Mouse (Mus musculus): ENCODE measurements around the gene Chid1. TPM values are rescaled to one million over a fixed set of nuclear protein-coding genes. Genes with fewer than 3 reads are reported as not detected.

The Chid1 gene
- 15.6 and 20.2 TPM in 2 replicates for polyA plus RNA-seq (2015; fragmentation: Nextera tagmentation; extraction: Ambion mirVana)

DNA sequence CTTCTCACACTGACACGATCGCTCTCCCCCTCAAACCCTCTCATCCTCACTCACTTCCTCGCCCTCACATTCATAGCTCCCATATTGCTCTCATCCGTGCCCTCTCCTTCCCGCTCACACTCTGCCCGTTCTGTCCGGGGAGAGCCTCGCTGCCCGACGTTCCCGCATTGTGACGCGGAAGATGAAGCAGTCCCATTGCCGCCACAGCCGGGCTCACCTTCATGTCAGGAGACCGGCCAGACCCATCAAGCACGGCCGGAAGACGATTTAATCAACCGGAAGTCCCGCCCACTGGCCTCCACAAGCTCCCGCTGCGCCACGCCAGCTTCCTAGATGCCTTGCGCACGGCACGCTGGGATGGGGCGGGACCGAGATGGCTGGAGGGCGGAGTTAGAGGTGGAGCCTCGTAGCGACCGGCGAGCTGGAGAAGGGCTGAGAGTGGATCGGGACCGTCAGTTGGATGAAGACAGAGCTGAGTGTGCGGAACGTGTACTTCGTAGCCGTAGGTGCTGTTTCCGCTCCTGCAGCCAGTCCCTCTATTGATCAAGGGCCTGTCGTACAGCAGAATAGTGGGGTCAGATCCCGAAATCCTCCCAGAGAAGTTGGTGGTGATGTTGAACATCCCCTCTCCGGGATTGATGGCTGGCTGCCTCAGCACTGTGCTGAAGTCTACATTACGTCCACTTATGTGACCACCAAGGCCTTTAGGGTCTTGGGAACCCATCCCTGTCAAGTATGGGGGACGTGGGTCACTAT, at the start of gene Chid1:
TSS of gene Chid1 (minus strand) at position 302 of the 756 bp plus-strand sequence.
- H3K9ac ChIP-seq (replicated peaks; ENCODE audit: low read depth): peak within 1 kb of the TSS; percentile 48
- peak within 1 kb of the TSS; percentile 83 for H3K4me2 ChIP-seq (replicated peaks; ENCODE audit: low read depth, low read length)
- H3K27me3 ChIP-seq (replicated peaks; ENCODE audit: insufficient read depth, low read length): no peaks in the 10 kb centered on the region
- under 1% methylated on average over 45 of the region's 46 CpGs for WGBS
- DNase-seq (ENCODE audit: low spot score): peak; percentile 99
- no peaks in the 10 kb centered on the region for H3K9me3 ChIP-seq (ENCODE audit: low read length)
- peak within 1 kb of the TSS; percentile 76 for H3K4me3 ChIP-seq (ENCODE audit: low read depth, low read length)
- peak; percentile 98 for ATAC-seq
- H3K4me1 ChIP-seq (ENCODE audit: insufficient read depth, low read depth, low read length): peaks cover 13% of the 10 kb centered on the region; the same call in 1 of the 2 replicates
- no peaks in the 10 kb centered on the region for H3K36me3 ChIP-seq (ENCODE audit: insufficient read depth, low read length)
- TF ChIP-seq CTCF (IDR thresholded peaks at IDR 0.05) (no peak), EP300 (IDR thresholded peaks at IDR 0.05) (no peak)
- peak within 1 kb of the TSS; percentile 83 for H3K27ac ChIP-seq (ENCODE audit: low read length)

- 67% methylated on average over 6 of the region's 6 CpGs for WGBS
- no peaks in the 10 kb centered on the region for H3K9me3 ChIP-seq (ENCODE audit: low read length)
- H3K9ac ChIP-seq (replicated peaks; ENCODE audit: low read depth): no peak overlapping the region
- H3K4me3 ChIP-seq (ENCODE audit: low read depth, low read length): no peak overlapping the region
- ATAC-seq: no peak
- H3K27me3 ChIP-seq (replicated peaks; ENCODE audit: insufficient read depth, low read length): no peaks in the 10 kb centered on the region
- no peak overlapping the region for H3K4me2 ChIP-seq (replicated peaks; ENCODE audit: low read depth, low read length)
- H3K4me1 ChIP-seq (ENCODE audit: insufficient read depth, low read depth, low read length): no peaks in the 10 kb centered on the region
- no peak for TF ChIP-seq EP300 (IDR thresholded peaks at IDR 0.05)
- no peak for TF ChIP-seq CTCF (IDR thresholded peaks at IDR 0.05)
- no peak overlapping the region for H3K27ac ChIP-seq (ENCODE audit: low read length)
- peaks cover 24% of the 10 kb centered on the region for H3K36me3 ChIP-seq (ENCODE audit: insufficient read depth, low read length)
- DNase-seq (ENCODE audit: low spot score): no peak
These were observed 49.2 kb upstream of the Chid1 start for GRCm38 (mm10) chr7:141588890-141589289.

DNA sequence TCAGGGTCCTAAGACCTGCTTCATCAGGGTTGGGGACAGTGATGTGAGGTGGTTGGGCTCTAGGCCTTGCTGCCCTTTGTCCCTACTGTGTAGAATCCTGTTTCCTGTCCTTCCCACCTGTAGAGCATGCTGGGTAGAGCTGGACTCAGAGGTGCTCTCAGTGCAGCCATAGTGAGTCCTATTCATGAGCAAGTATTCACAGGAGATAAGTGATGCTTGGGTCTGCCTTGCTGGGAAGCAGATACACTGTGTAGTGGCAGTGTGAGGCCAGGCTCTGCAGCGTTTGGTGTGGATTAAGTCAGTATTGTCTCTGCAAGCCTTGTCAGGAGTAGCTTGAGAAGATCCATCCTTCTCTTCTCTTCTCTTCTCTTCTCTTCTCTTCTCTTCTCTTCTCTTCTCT, 46.2 kb upstream of the Chid1 start:
- Histone ChIP-seq H3K9me3 (ENCODE audit: low read length) (no peaks in the 10 kb centered on the region), H3K4me1 (ENCODE audit: insufficient read depth, low read depth, low read length) (no peaks in the 10 kb centered on the region), H3K27ac (ENCODE audit: low read length) (no peak overlapping the region), H3K4me3 (ENCODE audit: low read depth, low read length) (no peak overlapping the region), H3K27me3 (replicated peaks; ENCODE audit: insufficient read depth, low read length) (no peaks in the 10 kb centered on the region), H3K4me2 (replicated peaks; ENCODE audit: low read depth, low read length) (no peak overlapping the region), H3K9ac (replicated peaks; ENCODE audit: low read depth) (no peak overlapping the region), H3K36me3 (ENCODE audit: insufficient read depth, low read length) (peaks cover 21% of the 10 kb centered on the region)
- DNase-seq (ENCODE audit: low spot score) (no peak), ATAC-seq (no peak)
- 100% methylated on average over 1 of the region's 1 CpGs for WGBS
- TF ChIP-seq EP300 (IDR thresholded peaks at IDR 0.05) (no peak), CTCF (IDR thresholded peaks at IDR 0.05) (no peak)

- Histone ChIP-seq H3K27me3 (replicated peaks; ENCODE audit: insufficient read depth, low read length) (no peaks in the 10 kb centered on the region), H3K4me1 (ENCODE audit: insufficient read depth, low read depth, low read length) (no peaks in the 10 kb centered on the region), H3K27ac (ENCODE audit: low read length) (no peak overlapping the region), H3K9me3 (ENCODE audit: low read length) (no peaks in the 10 kb centered on the region), H3K36me3 (ENCODE audit: insufficient read depth, low read length) (peaks cover 15% of the 10 kb centered on the region), H3K9ac (replicated peaks; ENCODE audit: low read depth) (no peak overlapping the region), H3K4me3 (ENCODE audit: low read depth, low read length) (no peak overlapping the region), H3K4me2 (replicated peaks; ENCODE audit: low read depth, low read length) (no peak overlapping the region)
- TF ChIP-seq CTCF (IDR thresholded peaks at IDR 0.05) (no peak), EP300 (IDR thresholded peaks at IDR 0.05) (no peak)
- peak; percentile 58 for ATAC-seq
- DNase-seq (ENCODE audit: low spot score): peak; percentile 32
- 55% methylated on average over 4 of the region's 4 CpGs for WGBS
These were observed 45.6 kb upstream of the Chid1 start for GRCm38 (mm10) chr7:141585288-141585687.

DNA sequence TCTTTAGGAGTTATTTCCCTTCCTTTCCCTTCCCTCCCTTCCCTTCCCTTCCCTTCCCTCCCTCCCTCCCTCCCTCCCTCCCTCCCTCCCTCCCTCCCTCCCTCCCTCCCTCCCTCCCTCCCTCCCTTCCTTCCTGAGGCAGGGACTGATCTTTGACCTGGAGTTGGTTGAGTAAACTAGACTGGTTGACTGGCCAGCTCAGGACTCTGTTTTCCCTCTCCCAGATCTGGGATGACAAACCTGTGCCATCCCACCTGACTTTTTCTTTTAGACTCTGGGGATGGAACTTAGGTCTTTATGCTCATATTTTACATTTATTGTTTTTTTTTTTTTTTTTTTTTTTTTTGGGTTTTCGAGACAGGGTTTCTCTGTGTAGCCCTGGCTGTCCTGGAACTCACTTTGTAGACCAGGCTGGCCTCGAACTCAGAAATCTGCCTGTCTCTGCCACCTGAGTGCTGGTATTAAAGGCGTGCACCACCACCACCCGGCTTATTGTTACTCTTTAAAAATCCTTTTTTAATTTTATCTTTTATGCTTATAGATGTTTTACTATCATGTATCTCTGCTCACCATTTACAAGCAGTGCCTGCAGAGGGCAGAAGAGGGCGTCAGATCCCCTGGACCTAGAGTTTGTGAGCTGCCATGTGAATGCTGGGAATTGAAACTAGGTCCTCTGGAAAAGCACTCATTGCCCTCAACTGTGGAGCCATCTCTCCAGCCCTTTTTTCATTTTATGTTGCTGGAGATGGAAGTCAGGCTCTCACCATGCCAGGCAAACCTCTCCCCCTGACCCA, 44.6 kb upstream of the Chid1 start:
- Histone ChIP-seq H3K9ac (replicated peaks; ENCODE audit: low read depth) (no peak overlapping the region), H3K36me3 (ENCODE audit: insufficient read depth, low read length) (peaks cover 10% of the 10 kb centered on the region; the same call in 1 of the 2 replicates), H3K4me3 (ENCODE audit: low read depth, low read length) (no peak overlapping the region), H3K9me3 (ENCODE audit: low read length) (no peaks in the 10 kb centered on the region), H3K4me1 (ENCODE audit: insufficient read depth, low read depth, low read length) (no peaks in the 10 kb centered on the region), H3K4me2 (replicated peaks; ENCODE audit: low read depth, low read length) (no peak overlapping the region), H3K27me3 (replicated peaks; ENCODE audit: insufficient read depth, low read length) (no peaks in the 10 kb centered on the region), H3K27ac (ENCODE audit: low read length) (no peak overlapping the region)
- DNase-seq (ENCODE audit: low spot score) (no peak), ATAC-seq (no peak)
- peak; percentile 26; the same call in 1 of the 2 replicates for TF ChIP-seq CTCF (IDR thresholded peaks at IDR 0.05)
- no peak for TF ChIP-seq EP300 (IDR thresholded peaks at IDR 0.05)
- 92% methylated on average over 4 of the region's 5 CpGs for WGBS

DNA sequence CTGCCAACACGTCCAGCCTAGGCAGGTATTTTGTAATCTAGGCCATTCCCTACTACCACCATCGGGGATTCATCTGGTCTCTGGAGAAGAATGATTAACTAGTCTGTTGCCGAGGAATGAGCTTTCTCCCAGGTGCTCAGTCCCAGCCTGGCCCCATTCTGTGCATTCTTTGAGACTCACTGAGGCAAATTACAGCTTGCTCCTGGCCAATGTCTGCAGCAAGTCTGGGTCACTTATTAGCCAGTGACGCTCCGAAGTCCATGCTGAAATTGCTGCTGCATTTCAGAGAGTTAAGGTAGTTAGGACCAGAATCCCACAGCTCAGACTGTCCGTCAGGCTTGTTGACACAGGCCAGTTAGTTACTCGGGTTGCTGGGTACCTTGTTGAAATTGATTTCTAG, 41.7 kb upstream of the Chid1 start:
- no peak for TF ChIP-seq CTCF (IDR thresholded peaks at IDR 0.05)
- no peak for TF ChIP-seq EP300 (IDR thresholded peaks at IDR 0.05)
- no peak overlapping the region for H3K27ac ChIP-seq (ENCODE audit: low read length)
- H3K9me3 ChIP-seq (ENCODE audit: low read length): no peaks in the 10 kb centered on the region
- no peak for ATAC-seq
- H3K27me3 ChIP-seq (replicated peaks; ENCODE audit: insufficient read depth, low read length): no peaks in the 10 kb centered on the region
- H3K4me2 ChIP-seq (replicated peaks; ENCODE audit: low read depth, low read length): no peak overlapping the region
- H3K4me3 ChIP-seq (ENCODE audit: low read depth, low read length): no peak overlapping the region
- no peak for DNase-seq (ENCODE audit: low spot score)
- H3K36me3 ChIP-seq (ENCODE audit: insufficient read depth, low read length): no peaks in the 10 kb centered on the region
- WGBS: 59% methylated on average over 7 of the region's 7 CpGs
- no peaks in the 10 kb centered on the region for H3K4me1 ChIP-seq (ENCODE audit: insufficient read depth, low read depth, low read length)
- H3K9ac ChIP-seq (replicated peaks; ENCODE audit: low read depth): no peak overlapping the region
